Mouse (Mus musculus) limb, embryonic 14.5 days (tissue): ENCODE measurements around the gene Kctd17. TPM values are rescaled to one million over a fixed set of nuclear protein-coding genes. Genes with fewer than 3 reads are reported as not detected.

Experiments
- ATAC-seq: fragments of 200-750 bp; cut with Nextera tagmentation; 2 replicates; pipeline ENCODE4 v1.8.0; 2017; ENCODE audit warnings: low read depth, moderate number of reproducible peaks, moderate TSS enrichment; ENCODE audit not compliant: low FRiP score
- DNase-seq: peaks from one replicate; pipeline ENCODE4 v3.0.0-alpha.2; 2015; ENCODE audit warnings: low spot score
- H3K27ac ChIP-seq: fragments of 300-500 bp; sonication (generic); replicated peaks from 2 replicates; pipeline ENCODE4 v1.5.1; 2014; ENCODE audit warnings: low read depth, mild to moderate bottlenecking, low read length, moderate library complexity, mixed read lengths
- H3K27me3 ChIP-seq: fragments of 300-500 bp; sonication (generic); 2 replicates; pipeline ENCODE4 v1.6.1; 2014; ENCODE audit warnings: low read length, mixed read lengths; ENCODE audit not compliant: control insufficient read depth, insufficient read depth
- H3K36me3 ChIP-seq: fragments of 300-500 bp; sonication (generic); 2 replicates; pipeline ENCODE4 v1.6.1; 2014; ENCODE audit warnings: mild to moderate bottlenecking, low read length, moderate library complexity, mixed read lengths; ENCODE audit not compliant: control insufficient read depth, insufficient read depth
- H3K4me1 ChIP-seq: fragments of 300-500 bp; sonication (generic); 2 replicates; pipeline ENCODE4 v1.6.1; 2014; ENCODE audit warnings: antibody characterized with exemption, low read length, mixed read lengths; ENCODE audit not compliant: control insufficient read depth, insufficient read depth
- H3K4me2 ChIP-seq: fragments of 300-500 bp; sonication (generic); replicated peaks from 2 replicates; pipeline ENCODE4 v1.6.1; 2014; ENCODE audit warnings: low read depth, mild to moderate bottlenecking, low read length, moderate library complexity; ENCODE audit not compliant: severe bottlenecking
- H3K4me3 ChIP-seq: fragments of 300-500 bp; sonication (generic); replicated peaks from 2 replicates; pipeline ENCODE4 v1.5.1; 2014; ENCODE audit warnings: low read length
- H3K9ac ChIP-seq: fragments of 300-500 bp; sonication (generic); 2 replicates; pipeline ENCODE4 v1.6.1; 2014; ENCODE audit warnings: mild to moderate bottlenecking, low read depth, low read length, moderate library complexity; ENCODE audit not compliant: severe bottlenecking
- H3K9me3 ChIP-seq: fragments of 300-500 bp; sonication (generic); 2 replicates; pipeline ENCODE4 v1.6.1; 2016; ENCODE audit warnings: low read length; ENCODE audit not compliant: control insufficient read depth
- POLR2A ChIP-seq: fragments of 200-500 bp; IDR thresholded peaks from 2 replicates; pipeline ENCODE4 v1.8.0; 2012; ENCODE audit warnings: inconsistent platforms, mild to moderate bottlenecking, moderate library complexity, borderline replicate concordance; ENCODE audit not compliant: insufficient read depth, insufficient read length; ENCODE audit errors: extremely low read depth
- WGBS: fragments of 180-500 bp; shearing (Covaris S2); extraction: QIAGEN DNeasy Blood & Tissue Kit; methylation state at CpG from one replicate; pipeline ENCODE4 v1.1.7; 2014; 5-methylcytosine and 5-hydroxymethylcytosine counted together
- polyA plus RNA-seq, 2 experiments: library from polyadenylated mRNA; depleted of rRNA in 1 of 2; stranded (reverse) in 1 of 2; unstranded in 1 of 2; fragments of >200 nt; fragmentation: Nextera tagmentation in 1 of 2; extraction: Ambion mirVana in 1 of 2; gene quantifications; 2 replicates each; pipeline versions ENCODE4 v1.2.1 to v1.2.3; 2012 to 2014

The Kctd17 gene
- polyA plus RNA-seq, 2 experiments = 47.9 to 149 TPM

- H3K36me3 ChIP-seq = no peaks in the 10 kb centered on the region
- ATAC-seq (no peak), DNase-seq (no peak)
- no peak for TF ChIP-seq POLR2A
- H3K27ac ChIP-seq = no peak overlapping the region; the same call in 1 of the 2 replicates
- 68% methylated on average over 7 of the region's 7 CpGs for WGBS
- H3K9me3 ChIP-seq = no peaks in the 10 kb centered on the region
- H3K4me2 ChIP-seq = no peak overlapping the region
- no peaks in the 10 kb centered on the region for H3K27me3 ChIP-seq
- no peak overlapping the region for H3K9ac ChIP-seq
- 0 out of 2 replicates have a peak, but pooled peaks cover 2% of the 10 kb centered on the region for H3K4me1 ChIP-seq
- no peak overlapping the region for H3K4me3 ChIP-seq
These were observed 43.9 kb upstream of the Kctd17 start for GRCm38 (mm10) chr15:78384220-78385116.

- no peak overlapping the region for H3K9ac ChIP-seq
- no peak for TF ChIP-seq POLR2A
- no peak overlapping the region for H3K4me3 ChIP-seq
- H3K27me3 ChIP-seq = no peaks in the 10 kb centered on the region
- H3K36me3 ChIP-seq = no peaks in the 10 kb centered on the region
- H3K27ac ChIP-seq = no peak overlapping the region
- ATAC-seq (no peak), DNase-seq (no peak)
- no peak overlapping the region for H3K4me2 ChIP-seq
- H3K9me3 ChIP-seq = no peaks in the 10 kb centered on the region
- 88% methylated on average over 1 of the region's 1 CpGs for WGBS
- H3K4me1 ChIP-seq = 0 out of 2 replicates have a peak, but pooled peaks cover 2% of the 10 kb centered on the region
These were observed 42.8 kb upstream of the Kctd17 start for GRCm38 (mm10) chr15:78385564-78385963.

GRCm38 (mm10) chr15:78390855-78391254, 37.5 kb upstream of the Kctd17 start:
- no peaks in the 10 kb centered on the region for H3K9me3 ChIP-seq
- H3K4me1 ChIP-seq = no peaks in the 10 kb centered on the region
- H3K4me3 ChIP-seq = no peak overlapping the region
- DNase-seq = no peak
- no peak for TF ChIP-seq POLR2A
- WGBS = 80% methylated on average over 3 of the region's 3 CpGs
- no peaks in the 10 kb centered on the region for H3K27me3 ChIP-seq
- ATAC-seq = no peak
- H3K9ac ChIP-seq = no peak overlapping the region
- no peak overlapping the region for H3K27ac ChIP-seq
- no peaks in the 10 kb centered on the region for H3K36me3 ChIP-seq
- H3K4me2 ChIP-seq = no peak overlapping the region

GRCm38 (mm10) chr15:78395478-78395962, 32.8 kb upstream of the Kctd17 start, which contains the start of gene Tex33:
Tex33 (minus strand) TSS chr15:78395912.
- ATAC-seq (no peak), DNase-seq (no peak)
- 86% methylated on average over 8 of the region's 8 CpGs for WGBS
- no peak for TF ChIP-seq POLR2A
- H3K4me2 ChIP-seq = no peak within 1 kb of the TSS
- no peak within 1 kb of the TSS for H3K4me3 ChIP-seq
- H3K36me3 ChIP-seq = no peaks in the 10 kb centered on the region
- H3K9me3 ChIP-seq = no peaks in the 10 kb centered on the region
- H3K9ac ChIP-seq = no peak within 1 kb of the TSS
- no peaks in the 10 kb centered on the region for H3K4me1 ChIP-seq
- H3K27me3 ChIP-seq = no peaks in the 10 kb centered on the region
- no peak within 1 kb of the TSS for H3K27ac ChIP-seq

- DNase-seq (peak; percentile 10), ATAC-seq (no peak)
- Histone ChIP-seq H3K4me2 (no peak overlapping the region), H3K36me3 (no peaks in the 10 kb centered on the region), H3K4me3 (no peak overlapping the region), H3K9me3 (no peaks in the 10 kb centered on the region), H3K9ac (no peak overlapping the region), H3K4me1 (peaks cover 15% of the 10 kb centered on the region; the same call in 1 of the 2 replicates), H3K27me3 (no peaks in the 10 kb centered on the region), H3K27ac (no peak overlapping the region)
- WGBS = 77% methylated on average over 6 of the region's 6 CpGs
- no peak for TF ChIP-seq POLR2A
These were observed 27.0 kb upstream of the Kctd17 start for GRCm38 (mm10) chr15:78401345-78401744.
